Mouse (Mus musculus): ENCODE measurements around the gene Psmb1. TPM values are rescaled to one million over a fixed set of nuclear protein-coding genes. Genes with fewer than 3 reads are reported as not detected.
"Not testable (repeated sequence)": the region's sequence is repeated elsewhere in the genome, so short reads cannot be mapped to it uniquely, and the experiment has no call there.

The Psmb1 gene
- 150 and 158 TPM in 2 replicates for polyA plus RNA-seq (2012; rRNA removed)

GRCm38 (mm10) chr17:15499656-15500394 lies at the start of gene Psmb1, which contains the start of gene Tbp:
Gene Psmb1, minus strand, starts transcription at chr17:15499751.
Gene Tbp, plus strand, starts transcription at chr17:15499888.
- Histone ChIP-seq H3K4me1 (ENCODE audit: control insufficient read depth, insufficient read depth, low read length) (peaks cover 2% of the 10 kb centered on the region), H3K4me3 (ENCODE audit: insufficient read depth, low read length) (peak within 1 kb of the TSS; percentile 94), H3K27ac (ENCODE audit: insufficient read depth, low read length) (peak within 1 kb of the TSS; percentile 71)
- no peak for TF ChIP-seq CTCF (IDR thresholded peaks at IDR 0.05; ENCODE audit: extremely low read depth, insufficient read depth, low read length)
- peak; percentile 77; the same call in 1 of the 2 replicates for TF ChIP-seq POLR2A (IDR thresholded peaks at IDR 0.05; ENCODE audit: extremely low read depth, insufficient read depth, low read length)

GRCm38 (mm10) chr17:15546440-15546839 lies 46.9 kb upstream of the Psmb1 start:
- Histone ChIP-seq H3K4me3 (ENCODE audit: insufficient read depth, low read length) (no peak overlapping the region), H3K4me1 (ENCODE audit: control insufficient read depth, insufficient read depth, low read length) (no peaks in the 10 kb centered on the region), H3K27ac (ENCODE audit: insufficient read depth, low read length) (no peak overlapping the region)
- TF ChIP-seq CTCF (IDR thresholded peaks at IDR 0.05; ENCODE audit: extremely low read depth, insufficient read depth, low read length): no peak
- TF ChIP-seq POLR2A (IDR thresholded peaks at IDR 0.05; ENCODE audit: extremely low read depth, insufficient read depth, low read length): no peak

- not testable (repeated sequence) for H3K27ac ChIP-seq (ENCODE audit: insufficient read depth, low read length); H3K4me1 ChIP-seq (ENCODE audit: control insufficient read depth, insufficient read depth, low read length); H3K4me3 ChIP-seq (ENCODE audit: insufficient read depth, low read length)
These were observed 44.3 kb upstream of the Psmb1 start for GRCm38 (mm10) chr17:15543868-15544267.

GRCm38 (mm10) chr17:15540309-15540708 lies 40.8 kb upstream of the Psmb1 start:
- peaks cover 2% of the 10 kb centered on the region; the same call in 1 of the 2 replicates for H3K4me1 ChIP-seq (ENCODE audit: control insufficient read depth, insufficient read depth, low read length)
- no peak overlapping the region for H3K4me3 ChIP-seq (ENCODE audit: insufficient read depth, low read length)
- TF ChIP-seq POLR2A (IDR thresholded peaks at IDR 0.05; ENCODE audit: extremely low read depth, insufficient read depth, low read length) (no peak), CTCF (IDR thresholded peaks at IDR 0.05; ENCODE audit: extremely low read depth, insufficient read depth, low read length) (no peak)
- H3K27ac ChIP-seq (ENCODE audit: insufficient read depth, low read length): no peak overlapping the region

- peak overlapping the region; percentile 7; the same call in 1 of the 2 replicates for H3K4me3 ChIP-seq (ENCODE audit: insufficient read depth, low read length)
- peaks cover 2% of the 10 kb centered on the region; the same call in 1 of the 2 replicates for H3K4me1 ChIP-seq (ENCODE audit: control insufficient read depth, insufficient read depth, low read length)
- no peak overlapping the region for H3K27ac ChIP-seq (ENCODE audit: insufficient read depth, low read length)
- no peak for TF ChIP-seq CTCF (IDR thresholded peaks at IDR 0.05; ENCODE audit: extremely low read depth, insufficient read depth, low read length)
- no peak for TF ChIP-seq POLR2A (IDR thresholded peaks at IDR 0.05; ENCODE audit: extremely low read depth, insufficient read depth, low read length)
These were observed 36.9 kb upstream of the Psmb1 start for GRCm38 (mm10) chr17:15536457-15536904.

GRCm38 (mm10) chr17:15535943-15536342 lies 36.4 kb upstream of the Psmb1 start:
- no peak for TF ChIP-seq CTCF (IDR thresholded peaks at IDR 0.05; ENCODE audit: extremely low read depth, insufficient read depth, low read length)
- no peak for TF ChIP-seq POLR2A (IDR thresholded peaks at IDR 0.05; ENCODE audit: extremely low read depth, insufficient read depth, low read length)
- Histone ChIP-seq H3K4me1 (ENCODE audit: control insufficient read depth, insufficient read depth, low read length) (peaks cover 2% of the 10 kb centered on the region; the same call in 1 of the 2 replicates), H3K27ac (ENCODE audit: insufficient read depth, low read length) (no peak overlapping the region), H3K4me3 (ENCODE audit: insufficient read depth, low read length) (peak overlapping the region; percentile 7; the same call in 1 of the 2 replicates)

GRCm38 (mm10) chr17:15535162-15535800 lies 35.7 kb upstream of the Psmb1 start:
- Histone ChIP-seq H3K4me3 (ENCODE audit: insufficient read depth, low read length) (no peak overlapping the region), H3K4me1 (ENCODE audit: control insufficient read depth, insufficient read depth, low read length) (peaks cover 2% of the 10 kb centered on the region; the same call in 1 of the 2 replicates), H3K27ac (ENCODE audit: insufficient read depth, low read length) (no peak overlapping the region)
- TF ChIP-seq CTCF (IDR thresholded peaks at IDR 0.05; ENCODE audit: extremely low read depth, insufficient read depth, low read length) (no peak), POLR2A (IDR thresholded peaks at IDR 0.05; ENCODE audit: extremely low read depth, insufficient read depth, low read length) (no peak)

GRCm38 (mm10) chr17:15530141-15530540 lies 30.6 kb upstream of the Psmb1 start:
- Histone ChIP-seq H3K4me1 (ENCODE audit: control insufficient read depth, insufficient read depth, low read length) (peaks cover 4% of the 10 kb centered on the region; the same call in 1 of the 2 replicates), H3K27ac (ENCODE audit: insufficient read depth, low read length) (no peak overlapping the region), H3K4me3 (ENCODE audit: insufficient read depth, low read length) (no peak overlapping the region)
- peak; percentile 43 for TF ChIP-seq CTCF (IDR thresholded peaks at IDR 0.05; ENCODE audit: extremely low read depth, insufficient read depth, low read length)
- no peak for TF ChIP-seq POLR2A (IDR thresholded peaks at IDR 0.05; ENCODE audit: extremely low read depth, insufficient read depth, low read length)

- H3K4me3 ChIP-seq (ENCODE audit: insufficient read depth, low read length): no peak overlapping the region
- TF ChIP-seq CTCF (IDR thresholded peaks at IDR 0.05; ENCODE audit: extremely low read depth, insufficient read depth, low read length): no peak
- no peak for TF ChIP-seq POLR2A (IDR thresholded peaks at IDR 0.05; ENCODE audit: extremely low read depth, insufficient read depth, low read length)
- peaks cover 4% of the 10 kb centered on the region; the same call in 1 of the 2 replicates for H3K4me1 ChIP-seq (ENCODE audit: control insufficient read depth, insufficient read depth, low read length)
- H3K27ac ChIP-seq (ENCODE audit: insufficient read depth, low read length): no peak overlapping the region
These were observed 29.3 kb upstream of the Psmb1 start for GRCm38 (mm10) chr17:15528887-15529286.

GRCm38 (mm10) chr17:15527811-15528136 lies 28.2 kb upstream of the Psmb1 start:
- Histone ChIP-seq H3K27ac (ENCODE audit: insufficient read depth, low read length) (no peak overlapping the region), H3K4me1 (ENCODE audit: control insufficient read depth, insufficient read depth, low read length) (peaks cover 4% of the 10 kb centered on the region; the same call in 1 of the 2 replicates), H3K4me3 (ENCODE audit: insufficient read depth, low read length) (no peak overlapping the region; the same call in 1 of the 2 replicates)
- TF ChIP-seq POLR2A (IDR thresholded peaks at IDR 0.05; ENCODE audit: extremely low read depth, insufficient read depth, low read length): no peak
- TF ChIP-seq CTCF (IDR thresholded peaks at IDR 0.05; ENCODE audit: extremely low read depth, insufficient read depth, low read length): no peak

All from cortical plate, adult 2 months (tissue).